Mouse (Mus musculus) kidney, embryonic 14.5 days (tissue): ENCODE results near the gene Rtn4rl2. TPM values are rescaled to one million over a fixed set of nuclear protein-coding genes. Genes with fewer than 3 reads are reported as not detected.

Experiments used
- ATAC-seq: fragments of 200-750 bp; cut with Nextera tagmentation; 2 replicates; pipeline ENCODE4 v1.8.0; 2017; ENCODE audit warnings: moderate number of reproducible peaks, mild to moderate bottlenecking, moderate TSS enrichment, moderate library complexity; ENCODE audit not compliant: low FRiP score, low TSS enrichment
- H3K27ac ChIP-seq: fragments of 300-500 bp; sonication (generic); 2 replicates; pipeline ENCODE4 v1.5.1; 2014; ENCODE audit warnings: low read depth, mild to moderate bottlenecking, low read length, moderate library complexity, mixed read lengths
- H3K27me3 ChIP-seq: fragments of 300-500 bp; sonication (generic); 2 replicates; pipeline ENCODE4 v1.6.1; 2014; ENCODE audit warnings: mild to moderate bottlenecking, low read length; ENCODE audit not compliant: control insufficient read depth, insufficient read depth
- H3K36me3 ChIP-seq: fragments of 300-500 bp; sonication (generic); 2 replicates; pipeline ENCODE4 v1.6.1; 2014; ENCODE audit warnings: low read length, mixed read lengths; ENCODE audit not compliant: control insufficient read depth, insufficient read depth
- H3K4me1 ChIP-seq: fragments of 300-500 bp; sonication (generic); 2 replicates; pipeline ENCODE4 v1.6.1; 2014; ENCODE audit warnings: low read length, mixed read lengths; ENCODE audit not compliant: control insufficient read depth, insufficient read depth
- H3K4me2 ChIP-seq: fragments of 300-500 bp; sonication (generic); replicated peaks from 2 replicates; pipeline ENCODE4 v1.6.1; 2014; ENCODE audit warnings: low read depth, mild to moderate bottlenecking, low read length
- H3K4me3 ChIP-seq: fragments of 300-500 bp; sonication (generic); 2 replicates; pipeline ENCODE4 v1.5.1; 2014; ENCODE audit warnings: mild to moderate bottlenecking, low read length
- H3K9ac ChIP-seq: fragments of 300-500 bp; sonication (generic); 2 replicates; pipeline ENCODE4 v1.6.1; 2014; ENCODE audit warnings: low read depth, mild to moderate bottlenecking, low read length, moderate library complexity
- H3K9me3 ChIP-seq: fragments of 300-500 bp; sonication (generic); 2 replicates; pipeline ENCODE4 v1.6.1; 2016; ENCODE audit warnings: low read length; ENCODE audit not compliant: control insufficient read depth
- WGBS: fragments of 180-500 bp; shearing (Covaris S2); extraction: QIAGEN DNeasy Blood & Tissue Kit; methylation state at CpG from one replicate; pipeline ENCODE4 v1.1.7; 2014; 5-methylcytosine and 5-hydroxymethylcytosine counted together
- polyA plus RNA-seq: library from polyadenylated mRNA; unstranded; fragments of >200 nt; fragmentation: Nextera tagmentation; extraction: Ambion mirVana; gene quantifications from 2 replicates; pipeline ENCODE4 v1.2.1, GENCODE M21; 2014

The Rtn4rl2 gene
- 1.6 and 2.1 TPM in 2 replicates for polyA plus RNA-seq

GRCm38 (mm10) chr2:84886234-84886731 is at the start of gene Rtn4rl2:
Gene Rtn4rl2 (minus strand): TSS chr2:84886710.
- H3K9ac ChIP-seq = peak within 1 kb of the TSS; percentile 50
- under 1% methylated on average over 34 of the region's 35 CpGs for WGBS
- ATAC-seq = peak; percentile 6; the same call in 1 of the 2 replicates

GRCm38 (mm10) chr2:84935065-84935464 is 48.6 kb upstream of the Rtn4rl2 start:
- Histone ChIP-seq H3K4me1 (peaks cover 3% of the 10 kb centered on the region; the same call in 1 of the 2 replicates), H3K9me3 (no peaks in the 10 kb centered on the region), H3K4me3 (no peak overlapping the region), H3K36me3 (0 out of 2 replicates have a peak, but pooled peaks cover under 1% of the 10 kb centered on the region), H3K4me2 (no peak overlapping the region), H3K9ac (no peak overlapping the region), H3K27ac (no peak overlapping the region), H3K27me3 (no peaks in the 10 kb centered on the region)
- no peak for ATAC-seq
- WGBS = 91% methylated on average over 5 of the region's 5 CpGs

More at GRCm38 (mm10) chr2:84886234-84886731, at the start of gene Rtn4rl2:
- Histone ChIP-seq H3K36me3 (no peaks in the 10 kb centered on the region), H3K27ac (no peak within 1 kb of the TSS), H3K4me2 (peak within 1 kb of the TSS; percentile 79), H3K27me3 (peaks cover 58% of the 10 kb centered on the region), H3K9me3 (no peaks in the 10 kb centered on the region), H3K4me3 (peak within 1 kb of the TSS; percentile 51), H3K4me1 (peaks cover 26% of the 10 kb centered on the region)

- Histone ChIP-seq H3K4me2 (no peak overlapping the region), H3K9ac (no peak overlapping the region), H3K36me3 (no peaks in the 10 kb centered on the region), H3K9me3 (no peaks in the 10 kb centered on the region), H3K27ac (no peak overlapping the region), H3K27me3 (no peaks in the 10 kb centered on the region), H3K4me1 (peaks cover 3% of the 10 kb centered on the region; the same call in 1 of the 2 replicates), H3K4me3 (no peak overlapping the region)
- WGBS = 76% methylated on average over 4 of the region's 4 CpGs
- no peak for ATAC-seq
Measured at GRCm38 (mm10) chr2:84934649-84935007, 48.1 kb upstream of the Rtn4rl2 start.

GRCm38 (mm10) chr2:84933992-84934648 is 47.6 kb upstream of the Rtn4rl2 start:
- 82% methylated on average over 8 of the region's 8 CpGs for WGBS
- no peak overlapping the region for H3K4me3 ChIP-seq
- no peaks in the 10 kb centered on the region for H3K36me3 ChIP-seq
- no peaks in the 10 kb centered on the region for H3K9me3 ChIP-seq
- H3K9ac ChIP-seq = no peak overlapping the region
- no peak overlapping the region for H3K4me2 ChIP-seq
- ATAC-seq = no peak
- H3K4me1 ChIP-seq = peaks cover 3% of the 10 kb centered on the region; the same call in 1 of the 2 replicates
- no peaks in the 10 kb centered on the region for H3K27me3 ChIP-seq
- H3K27ac ChIP-seq = no peak overlapping the region

GRCm38 (mm10) chr2:84930186-84930585 is 43.7 kb upstream of the Rtn4rl2 start:
- H3K4me1 ChIP-seq = no peaks in the 10 kb centered on the region
- 92% methylated on average over 7 of the region's 7 CpGs for WGBS
- H3K27me3 ChIP-seq = no peaks in the 10 kb centered on the region
- no peak overlapping the region for H3K4me3 ChIP-seq
- H3K4me2 ChIP-seq = no peak overlapping the region
- no peak overlapping the region for H3K27ac ChIP-seq
- H3K9me3 ChIP-seq = no peaks in the 10 kb centered on the region
- no peak for ATAC-seq
- no peak overlapping the region for H3K9ac ChIP-seq
- H3K36me3 ChIP-seq = no peaks in the 10 kb centered on the region

GRCm38 (mm10) chr2:84919601-84920108 is 33.1 kb upstream of the Rtn4rl2 start:
- WGBS = 85% methylated on average over 10 of the region's 10 CpGs

GRCm38 (mm10) chr2:84918188-84918587 is 31.7 kb upstream of the Rtn4rl2 start:
- no peaks in the 10 kb centered on the region for H3K36me3 ChIP-seq
- H3K4me3 ChIP-seq = no peak overlapping the region
- H3K4me1 ChIP-seq = 0 out of 2 replicates have a peak, but pooled peaks cover 2% of the 10 kb centered on the region
- H3K27ac ChIP-seq = no peak overlapping the region
- no peak overlapping the region for H3K9ac ChIP-seq
- no peak overlapping the region for H3K4me2 ChIP-seq
- no peaks in the 10 kb centered on the region for H3K27me3 ChIP-seq
- no peaks in the 10 kb centered on the region for H3K9me3 ChIP-seq
- ATAC-seq = no peak
- WGBS = 79% methylated on average over 3 of the region's 3 CpGs

More at GRCm38 (mm10) chr2:84919601-84920108, 33.1 kb upstream of the Rtn4rl2 start:
- no peak overlapping the region for H3K4me2 ChIP-seq
- no peaks in the 10 kb centered on the region for H3K9me3 ChIP-seq
- no peaks in the 10 kb centered on the region for H3K36me3 ChIP-seq
- no peak for ATAC-seq
- H3K27ac ChIP-seq = no peak overlapping the region
- 0 out of 2 replicates have a peak, but pooled peaks cover 2% of the 10 kb centered on the region for H3K4me1 ChIP-seq
- no peak overlapping the region for H3K4me3 ChIP-seq
- H3K27me3 ChIP-seq = no peaks in the 10 kb centered on the region
- H3K9ac ChIP-seq = no peak overlapping the region

GRCm38 (mm10) chr2:84916548-84917320 is 30.2 kb upstream of the Rtn4rl2 start:
- Histone ChIP-seq H3K9me3 (no peaks in the 10 kb centered on the region), H3K36me3 (no peaks in the 10 kb centered on the region), H3K27me3 (no peaks in the 10 kb centered on the region), H3K27ac (no peak overlapping the region), H3K4me2 (no peak overlapping the region), H3K4me1 (0 out of 2 replicates have a peak, but pooled peaks cover 2% of the 10 kb centered on the region), H3K9ac (no peak overlapping the region), H3K4me3 (no peak overlapping the region)
- no peak; the same call in 1 of the 2 replicates for ATAC-seq
- WGBS = 67% methylated on average over 8 of the region's 8 CpGs
